Mouse (Mus musculus) thymus, adult 2 months (tissue): ENCODE measurements around the gene Asb4.

Experiments
- CTCF ChIP-seq: fragments of 200-500 bp; IDR thresholded peaks from 2 replicates; pipeline ENCODE4 v1.5.1; 2012; ENCODE audit warnings: mild to moderate bottlenecking, control low read depth, low read length, moderate library complexity, borderline replicate concordance; ENCODE audit not compliant: control insufficient read depth, poor library complexity, insufficient read depth; ENCODE audit errors: extremely low read depth
- POLR2A ChIP-seq: fragments of 200-500 bp; IDR thresholded peaks from 2 replicates; pipeline ENCODE4 v1.6.1; 2012; ENCODE audit warnings: mild to moderate bottlenecking, low read length, control low read depth, moderate library complexity; ENCODE audit not compliant: control insufficient read depth, poor library complexity, insufficient read depth; ENCODE audit errors: extremely low read depth

DNA sequence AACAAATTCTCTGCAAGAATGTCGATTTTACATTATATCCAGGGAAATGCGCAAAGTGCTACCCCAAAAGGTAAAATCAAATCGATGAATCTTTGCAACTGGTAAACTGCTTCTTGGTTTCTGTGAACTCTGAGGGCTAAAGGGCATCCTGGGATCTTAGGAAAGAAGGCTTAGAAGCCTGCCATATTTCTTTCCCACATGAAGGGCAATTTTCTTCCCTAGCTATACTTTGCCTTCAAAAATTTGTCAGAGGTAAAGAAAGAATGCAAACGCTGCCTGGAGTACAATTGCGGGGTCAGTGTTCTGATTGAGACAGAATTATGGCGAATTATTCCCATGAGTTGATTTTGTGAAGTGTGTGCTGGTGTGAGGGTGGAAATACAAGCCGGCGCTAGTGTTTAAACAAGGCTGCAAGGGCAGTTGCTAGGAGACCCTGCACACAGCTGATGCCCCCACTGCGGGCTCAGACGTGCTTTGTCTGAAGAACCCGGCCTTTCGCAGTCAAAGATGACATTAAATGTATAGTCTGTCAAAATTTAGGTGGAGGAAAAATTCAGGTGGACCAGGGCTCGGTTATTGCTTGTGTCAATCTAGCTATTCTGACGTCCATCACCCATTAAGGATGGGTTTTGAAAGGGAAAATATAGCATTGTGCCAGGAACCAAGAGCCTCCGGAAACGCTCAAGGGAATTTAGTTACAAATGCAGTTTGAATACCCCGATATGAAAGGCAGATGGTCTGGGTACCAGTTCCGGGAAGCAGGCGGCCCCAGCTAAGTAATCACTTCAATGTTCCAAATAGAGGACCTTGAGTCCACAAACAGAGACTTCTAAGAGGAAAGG, at the start of gene Asb4:
- no peak for TF ChIP-seq CTCF
- no peak for TF ChIP-seq POLR2A
